Mouse (Mus musculus) liver, embryonic 18 days (tissue): ENCODE measurements around the gene Olfr1269. TPM values are rescaled to one million over a fixed set of nuclear protein-coding genes. Genes with fewer than 3 reads are reported as not detected.

Experiments
- polyA plus RNA-seq: library from polyadenylated mRNA; depleted of rRNA; stranded (reverse); fragments of >200 nt; gene quantifications from 2 replicates; pipeline ENCODE4 v1.2.3, GENCODE M21; 2012; rRNA removed

Olfr1269 gene
- polyA plus RNA-seq = not detected in 2 replicates

DNA sequence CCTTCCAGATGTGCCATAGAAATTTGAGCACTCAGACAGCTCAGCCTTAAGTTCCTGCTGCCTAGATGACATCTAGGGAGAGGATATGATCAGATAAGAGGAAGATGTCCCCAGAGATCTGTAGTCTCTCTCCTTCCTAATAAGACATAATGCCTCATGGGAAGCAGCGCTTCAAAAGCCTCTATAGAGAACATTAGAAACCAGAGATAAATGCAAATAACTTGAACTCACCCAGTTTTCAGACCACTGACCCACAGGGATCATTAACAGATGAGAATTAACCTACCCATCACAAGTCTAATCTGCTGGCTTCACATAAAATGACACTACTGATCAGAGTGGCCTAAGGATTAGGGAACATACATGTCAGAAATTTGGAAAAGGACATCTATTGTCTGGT is at the start of gene Olfr1269:
Gene Olfr1269 (minus strand): TSS at position 101 of the 400 bp plus-strand sequence.

DNA sequence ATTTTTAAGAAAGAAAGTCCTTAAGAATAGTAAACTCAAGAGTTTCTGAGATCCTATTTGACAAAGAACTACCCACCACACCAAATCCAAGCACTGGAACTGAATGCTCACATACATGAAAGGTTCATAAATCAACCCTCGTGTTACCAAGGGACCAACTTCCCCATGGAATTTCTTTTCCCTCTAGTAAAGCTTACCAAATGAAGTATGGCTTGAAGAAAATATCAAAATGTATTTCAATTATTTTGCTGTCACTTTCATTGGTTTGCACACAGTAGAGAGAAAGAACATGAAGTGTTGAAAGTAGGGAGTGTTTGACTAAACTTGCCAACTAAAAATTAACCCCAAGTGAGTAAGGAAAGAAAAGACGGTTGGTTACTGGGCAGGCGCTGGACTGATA is 31.8 kb upstream of the Olfr1269 start, which contains the start of gene Olfr1270:
Gene Olfr1270 (minus strand): TSS at position 101 of the 400 bp plus-strand sequence.

DNA sequence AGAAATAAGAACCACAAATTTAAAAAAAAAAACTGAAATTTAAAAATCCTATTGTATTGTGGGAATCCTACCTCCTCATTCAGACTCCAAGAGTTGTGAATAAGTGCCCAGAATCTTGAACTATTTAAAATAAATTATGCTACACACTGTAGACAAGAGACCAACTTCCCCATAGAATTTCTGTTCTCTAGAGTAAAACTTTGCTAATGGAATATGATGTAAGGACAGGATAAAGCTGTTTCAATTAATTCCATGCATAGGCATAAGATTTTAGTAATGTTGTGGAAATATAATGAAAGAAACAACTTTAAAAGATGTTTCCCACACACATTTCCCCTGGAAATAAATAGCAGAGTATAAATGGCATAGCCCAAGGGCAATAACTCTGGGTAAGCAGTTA is 21.0 kb upstream of the Olfr1269 start, which contains the start of gene Olfr32:
Gene Olfr32 (minus strand): TSS at position 101 of the 400 bp plus-strand sequence.

Other genes with a start within 250 kb of the Olfr1269 start
- gene Olfr1257, start 243.0 kb downstream of the Olfr1269 start, polyA plus RNA-seq = not detected in 2 replicates
- not detected in 2 replicates for gene Olfr1258, start 194.1 kb downstream of the Olfr1269 start, polyA plus RNA-seq
- not detected in 2 replicates for gene Olfr1259, start 172.7 kb downstream of the Olfr1269 start, polyA plus RNA-seq
- gene Olfr1260, start 147.1 kb downstream of the Olfr1269 start, polyA plus RNA-seq = not detected in 2 replicates
- gene Olfr1261, start 130.2 kb downstream of the Olfr1269 start, polyA plus RNA-seq = not detected in 2 replicates
- gene Olfr1262, start 121.3 kb downstream of the Olfr1269 start, polyA plus RNA-seq = not detected in 2 replicates
- gene Olfr1263, start 109.3 kb downstream of the Olfr1269 start, polyA plus RNA-seq = not detected in 2 replicates
- not detected in 2 replicates for gene Olfr1264, start 95.8 kb downstream of the Olfr1269 start, polyA plus RNA-seq
- gene Olfr1265, start 86.1 kb downstream of the Olfr1269 start, polyA plus RNA-seq = not detected in 2 replicates
- gene Olfr140, start 57.8 kb downstream of the Olfr1269 start, polyA plus RNA-seq = not detected in 2 replicates
- gene Olfr32, start 20.9 kb upstream of the Olfr1269 start, polyA plus RNA-seq = not detected in 2 replicates
- not detected in 2 replicates for gene Olfr1270, start 31.7 kb upstream of the Olfr1269 start, polyA plus RNA-seq
- not detected in 2 replicates for gene Olfr1506, start 103.1 kb upstream of the Olfr1269 start, polyA plus RNA-seq
- gene Olfr142, start 136.2 kb upstream of the Olfr1269 start, polyA plus RNA-seq = not detected in 2 replicates
- not detected in 2 replicates for gene Olfr1271, start 149.6 kb upstream of the Olfr1269 start, polyA plus RNA-seq
- not detected in 2 replicates for gene Olfr1272, start 171.4 kb upstream of the Olfr1269 start, polyA plus RNA-seq
- not detected in 2 replicates for gene Gm13769, start 200.8 kb upstream of the Olfr1269 start, polyA plus RNA-seq